Mouse (Mus musculus) cortical plate, adult 2 months (tissue): ENCODE measurements around the gene Uspl1.

Experiments
- CTCF ChIP-seq: fragments of 200-500 bp; IDR thresholded peaks from 2 replicates; pipeline ENCODE4 v1.5.1; 2011; ENCODE audit warnings: mild to moderate bottlenecking, control low read depth, low read length; ENCODE audit not compliant: insufficient read depth; ENCODE audit errors: extremely low read depth
- POLR2A ChIP-seq: fragments of 200-500 bp; IDR thresholded peaks from 2 replicates; pipeline ENCODE4 v1.6.1; 2011; ENCODE audit warnings: mild to moderate bottlenecking, low read length, control low read depth; ENCODE audit not compliant: insufficient read depth; ENCODE audit errors: extremely low read depth

DNA sequence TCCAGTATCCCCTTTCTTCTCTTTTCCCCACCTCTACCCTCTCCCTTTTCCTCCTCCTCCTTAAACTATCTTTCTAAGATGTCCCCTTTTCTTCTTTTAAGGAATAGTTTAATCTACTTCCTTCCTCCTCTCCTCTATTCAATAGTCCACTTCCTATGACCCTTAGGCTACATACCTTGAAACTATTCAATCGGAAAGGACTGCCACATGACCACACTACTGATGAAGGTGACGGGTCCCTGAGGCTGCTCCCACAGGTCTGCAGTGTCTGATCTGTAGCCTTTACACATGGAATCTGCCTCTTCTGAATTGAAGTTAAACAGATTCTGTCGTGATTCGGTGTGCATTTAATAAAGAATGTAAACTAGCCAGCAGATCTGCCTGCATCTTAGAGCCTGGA lies 28.7 kb downstream of the Uspl1 start:
- TF ChIP-seq CTCF (no peak), POLR2A (no peak)
